Mouse (Mus musculus): ENCODE measurements around the gene Ptges3l.

DNA sequence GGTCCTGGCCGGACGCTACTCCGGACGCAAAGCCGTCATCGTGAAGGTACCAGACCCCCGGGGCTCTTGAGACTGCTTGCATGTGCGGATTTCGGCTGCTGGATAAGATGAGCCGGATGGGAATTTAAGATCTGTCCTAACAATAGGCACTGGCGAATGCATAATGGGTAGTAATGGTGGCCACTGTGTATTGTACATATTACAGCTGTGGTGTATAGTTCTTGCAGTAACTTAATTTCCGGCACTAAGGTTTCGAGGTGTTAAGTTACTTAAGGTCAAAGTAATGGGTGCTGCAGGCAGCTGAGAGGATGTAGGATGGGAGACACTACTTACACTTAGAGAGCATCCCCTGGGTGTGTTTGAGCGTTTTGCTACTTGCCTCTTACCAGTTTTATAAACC lies 17.6 kb upstream of the Ptges3l start:
- no peak for TF ChIP-seq USF1 (IDR thresholded peaks at IDR 0.05; ENCODE audit: low read depth)
- TF ChIP-seq SRF (IDR thresholded peaks at IDR 0.05; ENCODE audit: control insufficient read depth, insufficient read length, low read depth) = no peak
- no peak for TF ChIP-seq CEBPB (IDR thresholded peaks at IDR 0.05; ENCODE audit: insufficient read depth, poor library complexity, severe bottlenecking)
- TF ChIP-seq MYOD1 (IDR thresholded peaks at IDR 0.05; ENCODE audit: control insufficient read depth in 1 of 3, insufficient read length in 2 of 3, low read depth in 2 of 3) = no peak
- no peak for TF ChIP-seq POLR2A (IDR thresholded peaks at IDR 0.05; ENCODE audit: insufficient read length, low read depth)
- TF ChIP-seq MAX (IDR thresholded peaks at IDR 0.05; ENCODE audit: low read depth) = no peak
- TF ChIP-seq E2F4 (IDR thresholded peaks at IDR 0.05; ENCODE audit: insufficient read depth) = no peak
- no peak for TF ChIP-seq POLR2AphosphoS2 (IDR thresholded peaks at IDR 0.05; ENCODE audit: insufficient read length, low read depth)
- TF ChIP-seq TCF12 (IDR thresholded peaks at IDR 0.05; ENCODE audit: insufficient read depth, poor library complexity, severe bottlenecking) = no peak
- TF ChIP-seq REST (IDR thresholded peaks at IDR 0.05; ENCODE audit: insufficient read depth, insufficient read length) = no peak
- no peak for TF ChIP-seq MYOG (IDR thresholded peaks at IDR 0.05; ENCODE audit: control insufficient read depth in 1 of 3, insufficient read depth in 1 of 3, insufficient read length in 2 of 3, low read depth in 2 of 3)
- no peak for TF ChIP-seq TCF3 (IDR thresholded peaks at IDR 0.05; ENCODE audit: insufficient read length, low read depth)

All from myocyte (in vitro differentiated cells).